Comparison of ENCODE assay signal across 8 mouse cellular contexts in genomic region chr17:26676616-26677376, GRCm38 (mm10). TPM values are rescaled to one million over a fixed set of nuclear protein-coding genes. Genes with fewer than 3 reads are reported as not detected.
DNase-seq lines count a peak whose midpoint lies in the region; ATAC-seq and TF ChIP-seq lines count a peak whose summit lies in the region.

No protein-coding gene starts in this region.

- H3K27ac ChIP-seq in liver, embryonic 12.5 days, result peak overlapping the region; percentile 94
- peak overlapping the region; percentile 95 for H3K27ac ChIP-seq in midbrain, postnatal 0 days (ENCODE audit: low read depth, low read length)

- WGBS in liver, embryonic 12.5 days (ENCODE audit: insufficient replicate concordance), result 1% methylated on average over 26 of the region's 26 CpGs
- 3% methylated on average over 26 of the region's 26 CpGs for WGBS in midbrain, postnatal 0 days

- peak; percentile 27 for DNase-seq in urinary bladder, postnatal 10 days (ENCODE audit: low spot score)
- DNase-seq in urinary bladder, adult 2 months (ENCODE audit: low spot score), result no peak
- DNase-seq in gastrocnemius, postnatal 4 days (ENCODE audit: low spot score in 2 of 2), result peak; percentile 53 to 86
- DNase-seq in midbrain, postnatal 0 days (ENCODE audit: low spot score), result peak; percentile 78
- peak; percentile 67 to 80 for DNase-seq in urinary bladder, postnatal 36 days (ENCODE audit: low spot score in 2 of 2)

- H3K36me3 ChIP-seq in liver, embryonic 12.5 days, result peaks cover 25% of the 10 kb centered on the region
- H3K36me3 ChIP-seq in midbrain, postnatal 0 days (ENCODE audit: insufficient read depth, low read length), result 0 out of 2 replicates have a peak, but pooled peaks cover 2% of the 10 kb centered on the region

- peak; percentile 65 for ATAC-seq in common myeloid progenitor, adult 5-6 weeks (replicated peaks; ENCODE audit: low read depth, poor library complexity, severe bottlenecking)
- peak; percentile 63 for ATAC-seq in inflammation-experienced regulatory T-cells, adult 6 months
- peak; percentile 88 for ATAC-seq in liver, embryonic 12.5 days
- ATAC-seq in midbrain, postnatal 0 days (ENCODE audit: low FRiP score), result peak; percentile 91

- H3K27me3 ChIP-seq in liver, embryonic 12.5 days (replicated peaks), result peaks cover 21% of the 10 kb centered on the region
- no peaks in the 10 kb centered on the region for H3K27me3 ChIP-seq in midbrain, postnatal 0 days (ENCODE audit: insufficient read depth, low read length)

- no peaks in the 10 kb centered on the region for H3K9me3 ChIP-seq in liver, embryonic 12.5 days (replicated peaks)
- no peaks in the 10 kb centered on the region for H3K9me3 ChIP-seq in midbrain, postnatal 0 days (ENCODE audit: low read length)

- peak overlapping the region; percentile 85 for H3K4me3 ChIP-seq in liver, embryonic 12.5 days
- H3K4me3 ChIP-seq in midbrain, postnatal 0 days (ENCODE audit: low read depth, low read length), result peak overlapping the region; percentile 77

- H3K4me1 ChIP-seq in liver, embryonic 12.5 days, result peaks cover 38% of the 10 kb centered on the region
- H3K4me1 ChIP-seq in midbrain, postnatal 0 days (ENCODE audit: insufficient read depth, low read length), result peaks cover 10% of the 10 kb centered on the region

- peak overlapping the region; percentile 84 for H3K4me2 ChIP-seq in liver, embryonic 12.5 days
- peak overlapping the region; percentile 64 for H3K4me2 ChIP-seq in midbrain, postnatal 0 days (ENCODE audit: low read depth, low read length, poor library complexity, severe bottlenecking)

- H3K9ac ChIP-seq in liver, embryonic 12.5 days, result peak overlapping the region; percentile 87
- peak overlapping the region; percentile 86 for H3K9ac ChIP-seq in midbrain, postnatal 0 days (replicated peaks; ENCODE audit: low read length, poor library complexity, severe bottlenecking)

- peak; percentile 55 for TF ChIP-seq CTCF in midbrain, postnatal 0 days (IDR thresholded peaks at IDR 0.05)

RNA-seq across cellular contexts. Expression of gene Atp6v0e, which starts 13.8 kb away (rescaled TPM):
- polyA plus RNA-seq in urinary bladder, adult 2 months (2012; rRNA removed), result 260 and 293 TPM in 2 replicates
- 236 and 246 TPM in 2 replicates for total RNA-seq in common myeloid progenitor, adult 5-6 weeks (2017)
- 10 to 100 TPM; 54.0 to 54.7 TPM for total RNA-seq in gastrocnemius, postnatal 4 days (2021)
- 100 to 1,000 TPM; 402 to 432 (median 418) TPM for polyA plus RNA-seq in inflammation-experienced regulatory T-cells, adult 6 months (2017; shearing (Covaris generic))
- polyA plus RNA-seq in liver, embryonic 12.5 days (2016; fragmentation: Nextera tagmentation; extraction: Ambion mirVana), result 177 and 179 TPM in 2 replicates
- 45.0 and 85.3 TPM in 2 replicates for total RNA-seq in midbrain, postnatal 0 days (2014; rRNA removed)
- 80.6 and 86.8 TPM in 2 replicates for polyA plus RNA-seq in midbrain, postnatal 0 days (2015; fragmentation: Nextera tagmentation; extraction: Ambion mirVana)

RNA-seq across cellular contexts. Expression of gene Crebrf, which starts 38.7 kb away (rescaled TPM):
- polyA plus RNA-seq in urinary bladder, adult 2 months (2012; rRNA removed), result 14.9 and 18.5 TPM in 2 replicates
- 24.3 and 33.2 TPM in 2 replicates for total RNA-seq in common myeloid progenitor, adult 5-6 weeks (2017)
- total RNA-seq in gastrocnemius, postnatal 4 days (2021), result 10 to 100 TPM; 13.3 to 13.5 TPM
- polyA plus RNA-seq in inflammation-experienced regulatory T-cells, adult 6 months (2017; shearing (Covaris generic)), result 10 to 100 TPM; 29.4 to 66.0 (median 53.7) TPM
- 1.7 and 2.1 TPM in 2 replicates for polyA plus RNA-seq in liver, embryonic 12.5 days (2016; fragmentation: Nextera tagmentation; extraction: Ambion mirVana)
- total RNA-seq in midbrain, postnatal 0 days (2014; rRNA removed), result 18.5 and 28.0 TPM in 2 replicates
- polyA plus RNA-seq in midbrain, postnatal 0 days (2015; fragmentation: Nextera tagmentation; extraction: Ambion mirVana), result 10.2 and 11.5 TPM in 2 replicates
